Mouse (Mus musculus): ENCODE results near the gene Npm1.

- TF ChIP-seq CTCF (IDR thresholded peaks at IDR 0.05; ENCODE audit: borderline replicate concordance, insufficient read depth, low read depth, low read length): no peak
- TF ChIP-seq POLR2A (IDR thresholded peaks at IDR 0.05; ENCODE audit: borderline replicate concordance, insufficient read depth, low read length): no peak
These were observed 41.3 kb upstream of the Npm1 start for GRCm38 (mm10) chr11:33204329-33204705.
